8 mouse cellular contexts compared by ENCODE assay signal in genomic region chr19:10710088-10710511, GRCm38 (mm10). TPM values are rescaled to one million over a fixed set of nuclear protein-coding genes. Genes with fewer than 3 reads are reported as not detected.
DNase-seq lines count a peak whose midpoint lies in the region; ATAC-seq lines count a peak whose summit lies in the region.

No protein-coding gene starts in this region.

- H3K4me3 ChIP-seq in embryonic facial prominence, embryonic 12.5 days = no peak overlapping the region
- no peak overlapping the region for H3K4me3 ChIP-seq in midbrain, embryonic 15.5 days

- peak; percentile 45 for DNase-seq in 3134 (ENCODE audit: extremely low read depth, insufficient read length, low spot score)
- DNase-seq in adrenal gland, adult 2 months = peak; percentile 63
- peak; percentile 61 to 80 for DNase-seq in heart, adult 18-20 months
- peak; percentile 80 for DNase-seq in kidney, adult 18-20 months
- DNase-seq in left cerebral cortex, postnatal 4 days = peak; percentile 88
- peak; percentile 66 to 83 for DNase-seq in spleen, postnatal 4 days (ENCODE audit: low spot score in 2 of 2)

- WGBS in embryonic facial prominence, embryonic 12.5 days = 79% methylated on average over 9 of the region's 9 CpGs
- WGBS in midbrain, embryonic 15.5 days = 62% methylated on average over 9 of the region's 9 CpGs

- intact Hi-C loops in left cerebral cortex, postnatal 4 days (cut with DNase I) = loop anchor here (5.0 kb wide), 2 partner anchors 157 to 172 kb away; partner anchors contain the start of genes Tmem109 and Tmem132a

- peak overlapping the region; percentile 32 for H3K27ac ChIP-seq in embryonic facial prominence, embryonic 12.5 days
- peak overlapping the region; percentile 80 for H3K27ac ChIP-seq in midbrain, embryonic 15.5 days

- no peaks in the 10 kb centered on the region for H3K9me3 ChIP-seq in embryonic facial prominence, embryonic 12.5 days
- H3K9me3 ChIP-seq in midbrain, embryonic 15.5 days = no peaks in the 10 kb centered on the region

- H3K4me2 ChIP-seq in embryonic facial prominence, embryonic 12.5 days (replicated peaks) = no peak overlapping the region
- no peak overlapping the region for H3K4me2 ChIP-seq in midbrain, embryonic 15.5 days

- peaks cover 64% of the 10 kb centered on the region for H3K36me3 ChIP-seq in embryonic facial prominence, embryonic 12.5 days
- H3K36me3 ChIP-seq in midbrain, embryonic 15.5 days (replicated peaks) = peaks cover 30% of the 10 kb centered on the region

- peaks cover 10% of the 10 kb centered on the region for H3K4me1 ChIP-seq in embryonic facial prominence, embryonic 12.5 days
- H3K4me1 ChIP-seq in midbrain, embryonic 15.5 days = peaks cover 24% of the 10 kb centered on the region

- ATAC-seq in embryonic facial prominence, embryonic 12.5 days (ENCODE audit: insufficient number of reproducible peaks, insufficient read depth, low FRiP score, low TSS enrichment) = no peak
- ATAC-seq in midbrain, embryonic 15.5 days (replicated peaks) = peak; percentile 38; the same call in 1 of the 2 replicates

- H3K9ac ChIP-seq in embryonic facial prominence, embryonic 12.5 days = no peak overlapping the region
- H3K9ac ChIP-seq in midbrain, embryonic 15.5 days = no peak overlapping the region

- no peaks in the 10 kb centered on the region for H3K27me3 ChIP-seq in embryonic facial prominence, embryonic 12.5 days
- H3K27me3 ChIP-seq in midbrain, embryonic 15.5 days (replicated peaks) = no peaks in the 10 kb centered on the region

RNA-seq across cellular contexts. Expression of gene Vps37c, which starts 21.6 kb away (rescaled TPM):
- 10 to 100 TPM; 22.1 to 23.3 TPM for total RNA-seq in adrenal gland, adult 2 months (2021)
- polyA plus RNA-seq in adrenal gland, adult 2 months (2012; rRNA removed) = 46.4 and 65.5 TPM in 2 replicates
- 34.9 and 35.0 TPM in 2 replicates for polyA plus RNA-seq in embryonic facial prominence, embryonic 12.5 days (2016; fragmentation: Nextera tagmentation; extraction: Ambion mirVana)
- total RNA-seq in heart, adult 18-20 months (2021) = 10 to 100 TPM; 20.4 to 21.8 TPM
- 10 to 100 TPM; 24.1 to 24.9 TPM for total RNA-seq in left cerebral cortex, postnatal 4 days (2021)
- polyA plus RNA-seq in midbrain, embryonic 15.5 days (2015; fragmentation: Nextera tagmentation; extraction: Ambion mirVana) = 31.8 TPM in 2 replicates

RNA-seq across cellular contexts. Expression of gene Cd5, which starts 28.7 kb away (rescaled TPM):
- under 1 TPM; 0.10 to 0.14 TPM for total RNA-seq in adrenal gland, adult 2 months (2021)
- 0.15 and 0.26 TPM in 2 replicates for polyA plus RNA-seq in adrenal gland, adult 2 months (2012; rRNA removed)
- 0.22 and 0.27 TPM in 2 replicates for polyA plus RNA-seq in embryonic facial prominence, embryonic 12.5 days (2016; fragmentation: Nextera tagmentation; extraction: Ambion mirVana)
- total RNA-seq in heart, adult 18-20 months (2021) = 1 to 10 TPM in 1 of 2 experiments, not detected in 1; 1.1 TPM
- not detected for total RNA-seq in left cerebral cortex, postnatal 4 days (2021)
- 0.52 and 0.86 TPM in 2 replicates for polyA plus RNA-seq in midbrain, embryonic 15.5 days (2015; fragmentation: Nextera tagmentation; extraction: Ambion mirVana)

RNA-seq across cellular contexts. Expression of gene Pga5, which starts 32.2 kb away (rescaled TPM):
- not detected for total RNA-seq in adrenal gland, adult 2 months (2021)
- polyA plus RNA-seq in adrenal gland, adult 2 months (2012; rRNA removed) = not detected in 2 replicates
- not detected in 2 replicates for polyA plus RNA-seq in embryonic facial prominence, embryonic 12.5 days (2016; fragmentation: Nextera tagmentation; extraction: Ambion mirVana)
- not detected for total RNA-seq in heart, adult 18-20 months (2021)
- total RNA-seq in left cerebral cortex, postnatal 4 days (2021) = not detected
- not detected in 2 replicates for polyA plus RNA-seq in midbrain, embryonic 15.5 days (2015; fragmentation: Nextera tagmentation; extraction: Ambion mirVana)
